In the genomic region with DNA sequence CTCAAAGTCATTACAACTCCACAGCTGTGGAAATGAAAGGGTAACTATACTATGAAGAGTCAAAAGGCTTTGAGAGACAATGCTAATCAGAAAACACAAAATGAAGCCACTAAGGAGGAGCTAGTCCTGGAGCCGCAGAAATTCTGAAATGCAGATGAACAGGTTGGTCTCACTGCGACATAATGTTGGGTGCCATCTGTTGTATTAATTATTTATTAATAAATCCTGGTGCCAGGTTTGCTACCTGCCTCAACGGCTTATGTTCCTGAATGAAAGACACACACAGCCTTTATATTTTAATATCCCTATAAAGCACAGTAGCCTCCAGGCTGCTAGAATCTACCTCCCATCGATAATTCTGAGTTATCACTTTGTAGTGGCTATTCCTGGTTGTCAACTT, we compare ENCODE assay signal across 21 mouse cellular contexts. TPM values are rescaled to one million over a fixed set of nuclear protein-coding genes. Genes with fewer than 3 reads are reported as not detected.
DNase-seq lines count a peak whose midpoint lies in the region.
"Had no signal": no experiment of that assay in that cellular context is flagged by ENCODE, and none has a peak within 500 bp of the region (broad histone marks: within the 10 kb centered on the region; RNA-seq: fewer than 3 reads in every experiment).

No protein-coding gene starts in this region.

- H3K27me3 ChIP-seq in heart, embryonic 10.5 days (ENCODE audit: insufficient read depth, poor library complexity, severe bottlenecking): no peaks in the 10 kb centered on the region
- H3K27me3 ChIP-seq: CH12.LX; embryonic facial prominence, embryonic 13.5 days; embryonic facial prominence, embryonic 15.5 days; forebrain, embryonic 12.5 days; Patski had no signal

- no peaks in the 10 kb centered on the region for H3K9me3 ChIP-seq in heart, embryonic 10.5 days
- H3K9me3 ChIP-seq: embryonic facial prominence, embryonic 13.5 days; embryonic facial prominence, embryonic 15.5 days; forebrain, embryonic 10.5 days; forebrain, embryonic 12.5 days; G1E had no signal

- whole genome bisulfite sequencing in heart, embryonic 10.5 days: 94% methylated on average over 4 of the region's 4 CpGs

- H3K36me3 ChIP-seq in heart, embryonic 10.5 days: peaks cover 29% of the 10 kb centered on the region

- H3K4me1 ChIP-seq in heart, embryonic 10.5 days: no peaks in the 10 kb centered on the region
- H3K4me1 ChIP-seq: forebrain, embryonic 10.5 days; forebrain, embryonic 12.5 days had no signal

- intact Hi-C loops in heart, postnatal 14 days (cut with DNase I): no loop called here

- H3K27ac ChIP-seq in heart, embryonic 10.5 days: no peak overlapping the region
- H3K27ac ChIP-seq: embryonic facial prominence, embryonic 15.5 days; forebrain, embryonic 10.5 days; forebrain, embryonic 12.5 days had no signal

- no peak overlapping the region for H3K4me3 ChIP-seq in heart, embryonic 10.5 days
- H3K4me3 ChIP-seq: embryonic facial prominence, embryonic 13.5 days; embryonic facial prominence, embryonic 15.5 days; erythroblast, embryonic 14.5 days; forebrain, embryonic 10.5 days; forebrain, embryonic 12.5 days had no signal

- DNase-seq in cerebellum, adult 11-12 months: peak; percentile 29
- no peak for DNase-seq in cerebellum, postnatal 14 days
- peak; percentile 41 for DNase-seq in cerebellum, adult 9-11 months
- no peak for DNase-seq in cerebellum, adult 11 months
- peak; percentile 5 for DNase-seq in heart, embryonic 10.5 days (ENCODE audit: low spot score)
- no peak for DNase-seq in heart, postnatal 14 days
- DNase-seq in brain, adult 2 months (ENCODE audit: low read depth, low spot score): peak; percentile 51
- DNase-seq: adrenal gland, adult 8-10 months; adrenal gland, postnatal 14 days; adrenal gland, postnatal 36 days; B cell, adult 2 months; cerebellum, adult 8-10 months; embryo, embryonic 11 days had no signal

RNA-seq across cellular contexts. Expression of gene Ppp6r3, which starts 33.0 kb away (rescaled TPM):
- polyA plus RNA-seq in heart, embryonic 10.5 days (2016; fragmentation: Nextera tagmentation; extraction: Ambion mirVana): 63.4 and 63.5 TPM in 2 replicates
- 10 to 100 TPM; 83.3 to 85.6 TPM for total RNA-seq in heart, postnatal 14 days (2021)

Comparison
In these comparisons a context has a peak if more than half of its experiments do, and no peak if none do; other contexts are left out.
1. DNase-seq: peak in cerebellum, adult 11-12 months (single experiment), cerebellum, adult 9-11 months (single experiment), heart, embryonic 10.5 days (single experiment) and brain, adult 2 months (single experiment); none in cerebellum, postnatal 14 days (0 of 2), cerebellum, adult 11 months (single experiment) and heart, postnatal 14 days (0 of 2).